Mouse (Mus musculus) megakaryocyte, embryonic 14.5 days (primary cell): ENCODE results near the gene Stat1. TPM values are rescaled to one million over a fixed set of nuclear protein-coding genes. Genes with fewer than 3 reads are reported as not detected.

Experiments used
- H3K27me3 ChIP-seq: replicated peaks from 2 replicates; pipeline ENCODE3; 2012; ENCODE audit warnings: inconsistent platforms
- H3K36me3 ChIP-seq: replicated peaks from 2 replicates; pipeline ENCODE3; 2012; ENCODE audit warnings: low read length, inconsistent platforms, mixed read lengths
- H3K4me1 ChIP-seq: 2 replicates; pipeline ENCODE4 v1.6.1; 2012; ENCODE audit warnings: inconsistent platforms
- H3K4me3 ChIP-seq: replicated peaks from 2 replicates; pipeline ENCODE3; 2012; ENCODE audit warnings: moderate library complexity, mild to moderate bottlenecking, inconsistent platforms
- H3K9me3 ChIP-seq: 2 replicates; pipeline ENCODE4 v1.6.1; 2012; ENCODE audit warnings: inconsistent platforms
- FLI1 ChIP-seq: IDR thresholded peaks from 2 replicates; pipeline ENCODE4 v1.6.1; 2012; ENCODE audit warnings: low read length, inconsistent platforms, mixed read lengths
- GATA1 ChIP-seq: IDR thresholded peaks from 3 replicates; pipeline ENCODE4 v1.6.1; 2012; ENCODE audit warnings: mixed read lengths, low read length, inconsistent platforms, borderline replicate concordance
- polyA plus RNA-seq: library from polyadenylated mRNA; stranded (reverse); fragments of >175 nt; gene quantifications from 2 replicates; pipeline ENCODE4 v1.2.3, GENCODE M21; 2012; ENCODE audit warnings: low replicate concordance; ENCODE audit not compliant: insufficient read depth

Gene Stat1
- polyA plus RNA-seq, 1 experiment = 10.3 TPM

GRCm38 (mm10) chr1:52154890-52155289, 35.6 kb downstream of the Stat1 start:
- H3K4me1 ChIP-seq = peaks cover 20% of the 10 kb centered on the region
- H3K36me3 ChIP-seq = peaks cover 100% of the 10 kb centered on the region
- TF ChIP-seq FLI1 (no peak), GATA1 (no peak)
- no peaks in the 10 kb centered on the region for H3K9me3 ChIP-seq
- no peaks in the 10 kb centered on the region for H3K27me3 ChIP-seq
- H3K4me3 ChIP-seq = no peak overlapping the region

GRCm38 (mm10) chr1:52156351-52156750, 37.1 kb downstream of the Stat1 start:
- H3K36me3 ChIP-seq = peaks cover 98% of the 10 kb centered on the region
- TF ChIP-seq GATA1 (no peak), FLI1 (no peak)

GRCm38 (mm10) chr1:52158040-52158439, 38.8 kb downstream of the Stat1 start:
- peaks cover 97% of the 10 kb centered on the region for H3K36me3 ChIP-seq
- H3K9me3 ChIP-seq = no peaks in the 10 kb centered on the region
- TF ChIP-seq FLI1 = no peak

More at GRCm38 (mm10) chr1:52156351-52156750, 37.1 kb downstream of the Stat1 start:
- no peak overlapping the region for H3K4me3 ChIP-seq
- H3K27me3 ChIP-seq = no peaks in the 10 kb centered on the region
- H3K4me1 ChIP-seq = peaks cover 5% of the 10 kb centered on the region; the same call in 1 of the 2 replicates
- no peaks in the 10 kb centered on the region for H3K9me3 ChIP-seq

GRCm38 (mm10) chr1:52158490-52159381, 39.5 kb downstream of the Stat1 start:
- H3K9me3 ChIP-seq = no peaks in the 10 kb centered on the region
- no peak overlapping the region for H3K4me3 ChIP-seq
- H3K36me3 ChIP-seq = peaks cover 96% of the 10 kb centered on the region
- no peak for TF ChIP-seq FLI1
- no peak for TF ChIP-seq GATA1
- H3K27me3 ChIP-seq = no peaks in the 10 kb centered on the region
- no peaks in the 10 kb centered on the region for H3K4me1 ChIP-seq

More at GRCm38 (mm10) chr1:52158040-52158439, 38.8 kb downstream of the Stat1 start:
- H3K4me1 ChIP-seq = no peaks in the 10 kb centered on the region
- H3K27me3 ChIP-seq = no peaks in the 10 kb centered on the region
- no peak overlapping the region for H3K4me3 ChIP-seq

GRCm38 (mm10) chr1:52161151-52161550, 41.9 kb downstream of the Stat1 start:
- Histone ChIP-seq H3K36me3 (peaks cover 95% of the 10 kb centered on the region), H3K4me1 (peaks cover 6% of the 10 kb centered on the region), H3K9me3 (no peaks in the 10 kb centered on the region), H3K27me3 (no peaks in the 10 kb centered on the region), H3K4me3 (no peak overlapping the region)
- TF ChIP-seq GATA1 (no peak), FLI1 (no peak)

GRCm38 (mm10) chr1:52163707-52164457, 44.6 kb downstream of the Stat1 start:
- Histone ChIP-seq H3K4me3 (no peak overlapping the region), H3K36me3 (peaks cover 93% of the 10 kb centered on the region), H3K4me1 (peaks cover 31% of the 10 kb centered on the region), H3K27me3 (no peaks in the 10 kb centered on the region), H3K9me3 (no peaks in the 10 kb centered on the region)
- TF ChIP-seq GATA1 (no peak), FLI1 (no peak)

GRCm38 (mm10) chr1:52166652-52167220, 47.5 kb downstream of the Stat1 start:
- H3K4me3 ChIP-seq = peak overlapping the region; percentile 73
- H3K4me1 ChIP-seq = peaks cover 58% of the 10 kb centered on the region
- no peak for TF ChIP-seq FLI1
- no peak for TF ChIP-seq GATA1
- H3K27me3 ChIP-seq = no peaks in the 10 kb centered on the region
- no peaks in the 10 kb centered on the region for H3K9me3 ChIP-seq
- peaks cover 66% of the 10 kb centered on the region for H3K36me3 ChIP-seq

- Histone ChIP-seq H3K36me3 (peaks cover 37% of the 10 kb centered on the region), H3K4me1 (peaks cover 70% of the 10 kb centered on the region), H3K27me3 (no peaks in the 10 kb centered on the region), H3K4me3 (peak overlapping the region; percentile 16), H3K9me3 (no peaks in the 10 kb centered on the region)
- TF ChIP-seq GATA1 (no peak), FLI1 (no peak)
Measured at GRCm38 (mm10) chr1:52170057-52170456, 50.8 kb downstream of the Stat1 start.

GRCm38 (mm10) chr1:52170747-52171146, 51.5 kb downstream of the Stat1 start:
- TF ChIP-seq FLI1 = no peak
- no peaks in the 10 kb centered on the region for H3K9me3 ChIP-seq
- H3K36me3 ChIP-seq = peaks cover 30% of the 10 kb centered on the region
- no peak overlapping the region for H3K4me3 ChIP-seq
- H3K27me3 ChIP-seq = no peaks in the 10 kb centered on the region
- H3K4me1 ChIP-seq = peaks cover 68% of the 10 kb centered on the region
